Mouse (Mus musculus) kidney, embryonic 14.5 days (tissue): Measurements from ENCODE around the gene Acap1. TPM values are rescaled to one million over a fixed set of nuclear protein-coding genes. Genes with fewer than 3 reads are reported as not detected.
A peak's percentile ranks its signal among the peaks of the same experiment; 100 is the strongest.

Experiments
- ATAC-seq: fragments of 200-750 bp; cut with Nextera tagmentation; 2 replicates; pipeline ENCODE4 v1.8.0; 2017; ENCODE audit warnings: moderate number of reproducible peaks, mild to moderate bottlenecking, moderate TSS enrichment, moderate library complexity; ENCODE audit not compliant: low FRiP score, low TSS enrichment
- H3K27ac ChIP-seq: fragments of 300-500 bp; sonication (generic); 2 replicates; pipeline ENCODE4 v1.5.1; 2014; ENCODE audit warnings: low read depth, mild to moderate bottlenecking, low read length, moderate library complexity, mixed read lengths
- H3K27me3 ChIP-seq: fragments of 300-500 bp; sonication (generic); 2 replicates; pipeline ENCODE4 v1.6.1; 2014; ENCODE audit warnings: mild to moderate bottlenecking, low read length; ENCODE audit not compliant: control insufficient read depth, insufficient read depth
- H3K36me3 ChIP-seq: fragments of 300-500 bp; sonication (generic); 2 replicates; pipeline ENCODE4 v1.6.1; 2014; ENCODE audit warnings: low read length, mixed read lengths; ENCODE audit not compliant: control insufficient read depth, insufficient read depth
- H3K4me1 ChIP-seq: fragments of 300-500 bp; sonication (generic); 2 replicates; pipeline ENCODE4 v1.6.1; 2014; ENCODE audit warnings: low read length, mixed read lengths; ENCODE audit not compliant: control insufficient read depth, insufficient read depth
- H3K4me2 ChIP-seq: fragments of 300-500 bp; sonication (generic); replicated peaks from 2 replicates; pipeline ENCODE4 v1.6.1; 2014; ENCODE audit warnings: low read depth, mild to moderate bottlenecking, low read length
- H3K4me3 ChIP-seq: fragments of 300-500 bp; sonication (generic); 2 replicates; pipeline ENCODE4 v1.5.1; 2014; ENCODE audit warnings: mild to moderate bottlenecking, low read length
- H3K9ac ChIP-seq: fragments of 300-500 bp; sonication (generic); 2 replicates; pipeline ENCODE4 v1.6.1; 2014; ENCODE audit warnings: low read depth, mild to moderate bottlenecking, low read length, moderate library complexity
- H3K9me3 ChIP-seq: fragments of 300-500 bp; sonication (generic); 2 replicates; pipeline ENCODE4 v1.6.1; 2016; ENCODE audit warnings: low read length; ENCODE audit not compliant: control insufficient read depth
- WGBS: fragments of 180-500 bp; shearing (Covaris S2); extraction: QIAGEN DNeasy Blood & Tissue Kit; methylation state at CpG from one replicate; pipeline ENCODE4 v1.1.7; 2014; 5-methylcytosine and 5-hydroxymethylcytosine counted together
- microRNA-seq: library from miRNA; unstranded; fragments of <30 nt; microRNA quantifications from one replicate; pipeline ENCODE4, GENCODE M21; 2016
- polyA plus RNA-seq: library from polyadenylated mRNA; unstranded; fragments of >200 nt; fragmentation: Nextera tagmentation; extraction: Ambion mirVana; gene quantifications from 2 replicates; pipeline ENCODE4 v1.2.1, GENCODE M21; 2014

Acap1 gene
- polyA plus RNA-seq, 1 experiment from 2014 or later, result 0.28 TPM

- Histone ChIP-seq H3K9me3 (no peaks in the 10 kb centered on the region), H3K4me1 (peaks cover 46% of the 10 kb centered on the region), H3K4me3 (peak overlapping the region; percentile 73), H3K4me2 (peak overlapping the region; percentile 98), H3K27me3 (0 out of 2 replicates have a peak, but pooled peaks cover 2% of the 10 kb centered on the region), H3K36me3 (peaks cover 17% of the 10 kb centered on the region; the same call in 1 of the 2 replicates), H3K9ac (peak overlapping the region; percentile 2; the same call in 1 of the 2 replicates), H3K27ac (no peak overlapping the region)
- WGBS, result 5% methylated on average over 9 of the region's 9 CpGs
- no peak for ATAC-seq
Measured at GRCm38 (mm10) chr11:69835326-69835965, 59.9 kb downstream of the Acap1 start.

GRCm38 (mm10) chr11:69834001-69834549 lies 61.3 kb downstream of the Acap1 start:
- peak overlapping the region; percentile 73 for H3K4me3 ChIP-seq
- peaks cover 17% of the 10 kb centered on the region; the same call in 1 of the 2 replicates for H3K36me3 ChIP-seq
- 0 out of 2 replicates have a peak, but pooled peaks cover 2% of the 10 kb centered on the region for H3K27me3 ChIP-seq
- H3K4me1 ChIP-seq, result peaks cover 47% of the 10 kb centered on the region
- 0 out of 2 replicates have a peak overlapping the region, but pooled peaks have one; percentile 11 for H3K27ac ChIP-seq
- peak overlapping the region; percentile 75 for H3K9ac ChIP-seq
- H3K4me2 ChIP-seq, result peak overlapping the region; percentile 98
- no peaks in the 10 kb centered on the region for H3K9me3 ChIP-seq
- 8% methylated on average over 26 of the region's 48 CpGs for WGBS
- no peak for ATAC-seq

- Histone ChIP-seq H3K4me2 (peak overlapping the region; percentile 98), H3K4me3 (peak overlapping the region; percentile 73), H3K4me1 (peaks cover 45% of the 10 kb centered on the region), H3K27me3 (0 out of 2 replicates have a peak, but pooled peaks cover 2% of the 10 kb centered on the region), H3K9me3 (no peaks in the 10 kb centered on the region), H3K9ac (peak overlapping the region; percentile 75), H3K36me3 (peaks cover 17% of the 10 kb centered on the region; the same call in 1 of the 2 replicates), H3K27ac (0 out of 2 replicates have a peak overlapping the region, but pooled peaks have one; percentile 11)
- ATAC-seq, result no peak
- 55% methylated on average over 8 of the region's 8 CpGs for WGBS
Measured at GRCm38 (mm10) chr11:69833554-69833953, 61.8 kb downstream of the Acap1 start.

Small RNA genes lying within 50 kb of the gene (microRNA-seq; reads per million reads assigned to microRNA genes)
- not detected for gene Mir6924

Other genes starting within 250 kb of the Acap1 start
- 0.51 TPM in 1 of 2 replicates, not detected in the other for gene Sox15, start 240.2 kb downstream of the Acap1 start, polyA plus RNA-seq
- 42.3 and 71.8 TPM in 2 replicates for gene Mpdu1, start 232.9 kb downstream of the Acap1 start, polyA plus RNA-seq
- gene Cd68, start 229.4 kb downstream of the Acap1 start, polyA plus RNA-seq, result 8.5 and 10.5 TPM in 2 replicates
- gene Eif4a1, start 223.1 kb downstream of the Acap1 start, polyA plus RNA-seq, result 729 and 1,177 TPM in 2 replicates
- gene Senp3, start 213.5 kb downstream of the Acap1 start, polyA plus RNA-seq, result 95.2 and 102 TPM in 2 replicates
- gene Tnfsf13, start 209.8 kb downstream of the Acap1 start, polyA plus RNA-seq, result 0.34 and 0.60 TPM in 2 replicates
- 6.9 and 8.6 TPM in 2 replicates for gene Tnfsf12, start 199.7 kb downstream of the Acap1 start, polyA plus RNA-seq
- gene Tnfsfm13, start 199.4 kb downstream of the Acap1 start, polyA plus RNA-seq, result 4.6 and 4.9 TPM in 2 replicates
- 30.2 and 58.4 TPM in 2 replicates for gene Polr2a, start 136.9 kb downstream of the Acap1 start, polyA plus RNA-seq
- gene Slc35g3, start 133.6 kb downstream of the Acap1 start, polyA plus RNA-seq, result 0.23 and 0.36 TPM in 2 replicates
- 2.0 and 2.2 TPM in 2 replicates for gene Zbtb4, start 129.6 kb downstream of the Acap1 start, polyA plus RNA-seq
- 4.6 and 6.5 TPM in 2 replicates for gene Chrnb1, start 99.6 kb downstream of the Acap1 start, polyA plus RNA-seq
- 1.7 and 1.9 TPM in 2 replicates for gene Fgf11, start 93.7 kb downstream of the Acap1 start, polyA plus RNA-seq
- gene Tmem102, start 89.9 kb downstream of the Acap1 start, polyA plus RNA-seq, result 6.4 and 7.7 TPM in 2 replicates
- gene Gm39566, start 80.2 kb downstream of the Acap1 start, polyA plus RNA-seq, result not detected in 2 replicates
- gene Spem2, start 77.1 kb downstream of the Acap1 start, polyA plus RNA-seq, result not detected in 2 replicates
- gene Spem1, start 73.4 kb downstream of the Acap1 start, polyA plus RNA-seq, result 0.27 TPM in 1 of 2 replicates, not detected in the other
- gene Nlgn2, start 57.8 kb downstream of the Acap1 start, polyA plus RNA-seq, result 7.8 and 8.5 TPM in 2 replicates
- 354 and 512 TPM in 2 replicates for gene Tmem256, start 57.0 kb downstream of the Acap1 start, polyA plus RNA-seq
- 84.3 and 105 TPM in 2 replicates for gene Plscr3, start 49.2 kb downstream of the Acap1 start, polyA plus RNA-seq
- gene Tnk1, start 36.8 kb downstream of the Acap1 start, polyA plus RNA-seq, result 2.3 and 4.9 TPM in 2 replicates
- not detected in 2 replicates for gene Tmem95, start 17.5 kb downstream of the Acap1 start, polyA plus RNA-seq
- gene Kctd11, start 14.1 kb downstream of the Acap1 start, polyA plus RNA-seq, result 3.8 and 6.4 TPM in 2 replicates
- 12.4 and 15.1 TPM in 2 replicates for gene 2810408A11Rik, start 5.4 kb upstream of the Acap1 start, polyA plus RNA-seq
- 13.0 and 16.3 TPM in 2 replicates for gene Neurl4, start 5.5 kb upstream of the Acap1 start, polyA plus RNA-seq
- gene Gps2, start 18.3 kb upstream of the Acap1 start, polyA plus RNA-seq, result 73.4 and 82.0 TPM in 2 replicates
- gene Eif5a, start 26.4 kb upstream of the Acap1 start, polyA plus RNA-seq, result 2,108 and 2,169 TPM in 2 replicates
- gene Ybx2, start 40.3 kb upstream of the Acap1 start, polyA plus RNA-seq, result 10.1 and 10.7 TPM in 2 replicates
- 11.7 and 14.1 TPM in 2 replicates for gene Slc2a4, start 52.6 kb upstream of the Acap1 start, polyA plus RNA-seq
- gene Cldn7, start 69.2 kb upstream of the Acap1 start, polyA plus RNA-seq, result 117 and 132 TPM in 2 replicates
- gene Ctdnep1, start 85.6 kb upstream of the Acap1 start, polyA plus RNA-seq, result 34.5 and 50.1 TPM in 2 replicates
- 117 and 141 TPM in 2 replicates for gene Elp5, start 87.0 kb upstream of the Acap1 start, polyA plus RNA-seq
- 426 and 499 TPM in 2 replicates for gene Gabarap, start 95.6 kb upstream of the Acap1 start, polyA plus RNA-seq
- 48.5 and 63.1 TPM in 2 replicates for gene Phf23, start 100.2 kb upstream of the Acap1 start, polyA plus RNA-seq
- 28.2 and 34.9 TPM in 2 replicates for gene Dvl2, start 105.1 kb upstream of the Acap1 start, polyA plus RNA-seq
- 41.1 and 58.4 TPM in 2 replicates for gene Acadvl, start 119.9 kb upstream of the Acap1 start, polyA plus RNA-seq
- gene Dlg4, start 121.4 kb upstream of the Acap1 start, polyA plus RNA-seq, result 13.2 and 16.4 TPM in 2 replicates
- gene Asgr1, start 158.5 kb upstream of the Acap1 start, polyA plus RNA-seq, result 2.0 and 2.4 TPM in 2 replicates
- gene Asgr2, start 197.1 kb upstream of the Acap1 start, polyA plus RNA-seq, result not detected in 2 replicates
- gene Mgl2, start 234.8 kb upstream of the Acap1 start, polyA plus RNA-seq, result 0.60 TPM in 1 of 2 replicates, not detected in the other